Mouse (Mus musculus): ENCODE measurements around the gene Ccdc71l. TPM values are rescaled to one million over a fixed set of nuclear protein-coding genes. Genes with fewer than 3 reads are reported as not detected.
A peak's percentile ranks its signal among the peaks of the same experiment; 100 is the strongest.

Ccdc71l gene
- 6.4 TPM in 2 replicates for polyA plus RNA-seq (2015; fragmentation: Nextera tagmentation; extraction: Ambion mirVana)

GRCm38 (mm10) chr12:32378528-32379295 is at the start of gene Ccdc71l:
TSS of gene Ccdc71l (plus strand) at chr12:32378704.
- under 1% methylated on average over 68 of the region's 78 CpGs for WGBS
- H3K27me3 ChIP-seq (replicated peaks; ENCODE audit: control insufficient read depth, insufficient read depth, low read length), result no peaks in the 10 kb centered on the region
- ATAC-seq, result peak; percentile 81

GRCm38 (mm10) chr12:32339078-32339477 is 39.4 kb upstream of the Ccdc71l start:
- Histone ChIP-seq H3K36me3 (ENCODE audit: control insufficient read depth, insufficient read depth) (no peaks in the 10 kb centered on the region), H3K27me3 (replicated peaks; ENCODE audit: control insufficient read depth, insufficient read depth, low read length) (no peaks in the 10 kb centered on the region), H3K9me3 (ENCODE audit: control insufficient read depth) (no peaks in the 10 kb centered on the region), H3K9ac (ENCODE audit: low read depth, low read length) (no peak overlapping the region), H3K4me3 (ENCODE audit: low read depth, low read length) (no peak overlapping the region), H3K4me1 (replicated peaks; ENCODE audit: control insufficient read depth, insufficient read depth, low read length) (no peaks in the 10 kb centered on the region), H3K27ac (ENCODE audit: low read depth, low read length) (no peak overlapping the region), H3K4me2 (replicated peaks; ENCODE audit: low read depth) (no peak overlapping the region)
- WGBS, result 51% methylated on average over 1 of the region's 1 CpGs
- no peak for ATAC-seq
- TF ChIP-seq CTCF (IDR thresholded peaks at IDR 0.05; ENCODE audit: low read depth), result no peak

More at GRCm38 (mm10) chr12:32378528-32379295, at the start of gene Ccdc71l:
- Histone ChIP-seq H3K27ac (ENCODE audit: low read depth, low read length) (peak within 1 kb of the TSS; percentile 98), H3K9ac (ENCODE audit: low read depth, low read length) (peak within 1 kb of the TSS; percentile 91), H3K9me3 (ENCODE audit: control insufficient read depth) (no peaks in the 10 kb centered on the region), H3K4me1 (replicated peaks; ENCODE audit: control insufficient read depth, insufficient read depth, low read length) (peaks cover 5% of the 10 kb centered on the region; the same call in 1 of the 2 replicates), H3K4me3 (ENCODE audit: low read depth, low read length) (peak within 1 kb of the TSS; percentile 81), H3K36me3 (ENCODE audit: control insufficient read depth, insufficient read depth) (no peaks in the 10 kb centered on the region), H3K4me2 (replicated peaks; ENCODE audit: low read depth) (peak within 1 kb of the TSS; percentile 68)
- no peak for TF ChIP-seq CTCF (IDR thresholded peaks at IDR 0.05; ENCODE audit: low read depth)

- H3K27ac ChIP-seq (ENCODE audit: low read depth, low read length), result no peak overlapping the region
- ATAC-seq, result peak; percentile 84
- WGBS, result 84% methylated on average over 1 of the region's 1 CpGs
- no peak overlapping the region for H3K4me3 ChIP-seq (ENCODE audit: low read depth, low read length)
- no peaks in the 10 kb centered on the region for H3K36me3 ChIP-seq (ENCODE audit: control insufficient read depth, insufficient read depth)
- no peaks in the 10 kb centered on the region for H3K9me3 ChIP-seq (ENCODE audit: control insufficient read depth)
- H3K4me1 ChIP-seq (replicated peaks; ENCODE audit: control insufficient read depth, insufficient read depth, low read length), result no peaks in the 10 kb centered on the region
- no peak for TF ChIP-seq CTCF (IDR thresholded peaks at IDR 0.05; ENCODE audit: low read depth)
- no peak overlapping the region for H3K4me2 ChIP-seq (replicated peaks; ENCODE audit: low read depth)
- H3K9ac ChIP-seq (ENCODE audit: low read depth, low read length), result no peak overlapping the region
- H3K27me3 ChIP-seq (replicated peaks; ENCODE audit: control insufficient read depth, insufficient read depth, low read length), result no peaks in the 10 kb centered on the region
These were observed 35.0 kb upstream of the Ccdc71l start for GRCm38 (mm10) chr12:32343487-32343886.

GRCm38 (mm10) chr12:32346121-32346520 is 32.4 kb upstream of the Ccdc71l start:
- Histone ChIP-seq H3K4me2 (replicated peaks; ENCODE audit: low read depth) (no peak overlapping the region), H3K36me3 (ENCODE audit: control insufficient read depth, insufficient read depth) (no peaks in the 10 kb centered on the region), H3K4me3 (ENCODE audit: low read depth, low read length) (no peak overlapping the region), H3K27ac (ENCODE audit: low read depth, low read length) (no peak overlapping the region), H3K4me1 (replicated peaks; ENCODE audit: control insufficient read depth, insufficient read depth, low read length) (no peaks in the 10 kb centered on the region), H3K9me3 (ENCODE audit: control insufficient read depth) (no peaks in the 10 kb centered on the region), H3K9ac (ENCODE audit: low read depth, low read length) (no peak overlapping the region), H3K27me3 (replicated peaks; ENCODE audit: control insufficient read depth, insufficient read depth, low read length) (no peaks in the 10 kb centered on the region)
- ATAC-seq, result no peak
- no peak for TF ChIP-seq CTCF (IDR thresholded peaks at IDR 0.05; ENCODE audit: low read depth)
- WGBS, result 95% methylated on average over 4 of the region's 4 CpGs

GRCm38 (mm10) chr12:32348493-32348892 is 30.0 kb upstream of the Ccdc71l start:
- no peak overlapping the region for H3K9ac ChIP-seq (ENCODE audit: low read depth, low read length)
- 40% methylated on average over 3 of the region's 3 CpGs for WGBS
- H3K4me1 ChIP-seq (replicated peaks; ENCODE audit: control insufficient read depth, insufficient read depth, low read length), result no peaks in the 10 kb centered on the region
- H3K4me2 ChIP-seq (replicated peaks; ENCODE audit: low read depth), result no peak overlapping the region
- H3K27ac ChIP-seq (ENCODE audit: low read depth, low read length), result no peak overlapping the region
- peak; percentile 44; the same call in 1 of the 2 replicates for ATAC-seq
- TF ChIP-seq CTCF (IDR thresholded peaks at IDR 0.05; ENCODE audit: low read depth), result no peak
- no peaks in the 10 kb centered on the region for H3K27me3 ChIP-seq (replicated peaks; ENCODE audit: control insufficient read depth, insufficient read depth, low read length)
- no peak overlapping the region for H3K4me3 ChIP-seq (ENCODE audit: low read depth, low read length)
- no peaks in the 10 kb centered on the region for H3K36me3 ChIP-seq (ENCODE audit: control insufficient read depth, insufficient read depth)
- no peaks in the 10 kb centered on the region for H3K9me3 ChIP-seq (ENCODE audit: control insufficient read depth)

- no peaks in the 10 kb centered on the region for H3K27me3 ChIP-seq (replicated peaks; ENCODE audit: control insufficient read depth, insufficient read depth, low read length)
- no peak overlapping the region for H3K27ac ChIP-seq (ENCODE audit: low read depth, low read length)
- H3K4me2 ChIP-seq (replicated peaks; ENCODE audit: low read depth), result no peak overlapping the region
- no peaks in the 10 kb centered on the region for H3K36me3 ChIP-seq (ENCODE audit: control insufficient read depth, insufficient read depth)
- WGBS, result 52% methylated on average over 1 of the region's 1 CpGs
- no peak overlapping the region for H3K9ac ChIP-seq (ENCODE audit: low read depth, low read length)
- H3K9me3 ChIP-seq (ENCODE audit: control insufficient read depth), result no peaks in the 10 kb centered on the region
- H3K4me3 ChIP-seq (ENCODE audit: low read depth, low read length), result no peak overlapping the region
- peak; percentile 43; the same call in 1 of the 2 replicates for ATAC-seq
- H3K4me1 ChIP-seq (replicated peaks; ENCODE audit: control insufficient read depth, insufficient read depth, low read length), result no peaks in the 10 kb centered on the region
- no peak for TF ChIP-seq CTCF (IDR thresholded peaks at IDR 0.05; ENCODE audit: low read depth)
These were observed 26.6 kb upstream of the Ccdc71l start for GRCm38 (mm10) chr12:32351874-32352273.

Measured in intestine, postnatal 0 days (tissue).